Mouse (Mus musculus) E14TG2a.4 (cell line): ENCODE data around the gene Eps8l1.

ENCODE experiments used
- H3K27me3 ChIP-seq: 2 replicates; pipeline ENCODE4 v1.6.1; 2014; ENCODE audit warnings: low read length, control low read depth; ENCODE audit not compliant: insufficient read depth
- H3K36me3 ChIP-seq: 2 replicates; pipeline ENCODE4 v1.6.1; 2014; ENCODE audit warnings: low read length, control low read depth; ENCODE audit not compliant: insufficient read depth
- H3K4me1 ChIP-seq: replicated peaks from 2 replicates; pipeline ENCODE4 v1.6.1; 2014; ENCODE audit warnings: low read depth, low read length, control low read depth
- H3K4me3 ChIP-seq: replicated peaks from 2 replicates; pipeline ENCODE4 v1.5.1; 2014; ENCODE audit warnings: mild to moderate bottlenecking, low read length
- H3K9me3 ChIP-seq: 2 replicates; pipeline ENCODE4 v1.6.1; 2014; ENCODE audit warnings: low read length, control low read depth
- CTCF ChIP-seq: conservative IDR thresholded peaks from 2 replicates; pipeline ENCODE4 v1.5.1; 2014; ENCODE audit warnings: low read length
- NANOG ChIP-seq: IDR thresholded peaks from 2 replicates; pipeline ENCODE4 v1.6.1; 2014; ENCODE audit warnings: borderline replicate concordance, low read length, mixed read lengths
- POU5F1 ChIP-seq: IDR thresholded peaks from 2 replicates; pipeline ENCODE4 v1.6.1; 2014; ENCODE audit warnings: low read length, borderline replicate concordance

Eps8l1 gene

DNA sequence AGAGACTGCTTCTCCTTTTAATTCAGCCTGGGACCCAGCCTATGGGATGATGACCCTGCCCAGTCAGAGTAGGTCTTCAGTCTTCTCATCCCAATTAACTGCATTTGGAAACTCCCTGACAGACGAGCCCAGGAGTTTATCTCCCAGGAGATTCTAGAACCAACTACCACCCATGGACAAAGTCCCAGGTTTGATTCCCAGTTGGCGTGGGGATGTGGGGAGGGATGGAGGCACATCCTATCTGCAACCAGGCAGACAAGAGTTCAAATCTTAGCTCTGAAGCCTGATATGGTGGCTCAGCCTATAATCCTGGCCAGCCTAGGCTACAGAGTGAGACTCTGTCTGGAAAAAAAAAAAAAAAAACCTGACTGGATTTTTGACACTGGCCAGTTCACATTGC lies 22.8 kb upstream of the Eps8l1 start:
- no peaks in the 10 kb centered on the region for H3K27me3 ChIP-seq
- peaks cover 94% of the 10 kb centered on the region for H3K36me3 ChIP-seq
- H3K4me1 ChIP-seq, result peaks cover 20% of the 10 kb centered on the region
- no peak overlapping the region for H3K4me3 ChIP-seq
- no peaks in the 10 kb centered on the region; the same call in 1 of the 2 replicates for H3K9me3 ChIP-seq
- TF ChIP-seq POU5F1 (no peak), CTCF (no peak), NANOG (no peak)

- TF ChIP-seq POU5F1, result no peak
- TF ChIP-seq CTCF, result no peak
- no peak for TF ChIP-seq NANOG
- peaks cover 38% of the 10 kb centered on the region for H3K4me1 ChIP-seq
- no peak overlapping the region for H3K4me3 ChIP-seq
- peaks cover 85% of the 10 kb centered on the region for H3K36me3 ChIP-seq
- no peaks in the 10 kb centered on the region for H3K9me3 ChIP-seq
- no peaks in the 10 kb centered on the region for H3K27me3 ChIP-seq
These were observed 19.9 kb upstream of the Eps8l1 start for GRCm38 (mm10) chr7:4440549-4440948.

DNA sequence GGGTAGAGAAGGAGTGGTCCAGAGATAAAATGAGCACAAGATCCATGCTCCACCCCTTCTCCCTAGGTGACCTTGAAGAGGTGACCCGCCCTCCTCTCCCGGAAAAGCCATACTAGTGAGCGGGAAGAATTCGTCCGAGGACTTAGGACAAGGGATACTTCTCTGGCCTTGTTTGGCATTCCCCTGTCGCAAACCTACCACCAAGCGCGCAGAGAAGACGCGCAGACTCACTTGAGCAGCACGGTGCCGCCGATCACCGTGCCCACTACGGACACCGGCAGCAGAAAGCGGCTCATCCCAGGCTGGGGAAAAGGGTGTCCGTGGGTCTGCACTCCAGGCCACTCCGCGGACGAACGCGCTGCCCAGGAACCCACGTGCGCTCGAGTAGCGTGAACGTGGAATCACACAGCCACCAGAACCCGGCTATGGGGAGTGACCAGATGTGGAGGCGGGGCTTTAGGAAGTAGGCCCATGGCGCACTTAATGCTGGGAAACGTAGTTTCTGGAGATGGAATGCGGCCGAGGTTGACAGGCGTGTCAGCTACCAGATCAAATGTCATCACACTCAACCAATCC lies 15.2 kb upstream of the Eps8l1 start, which contains the start of gene Rdh13:
Rdh13 (minus strand) TSS at position 434 of the 576 bp plus-strand sequence.
- TF ChIP-seq CTCF (no peak), POU5F1 (no peak), NANOG (no peak)
- peak within 1 kb of the TSS; percentile 94 for H3K4me3 ChIP-seq
- H3K4me1 ChIP-seq, result peaks cover 47% of the 10 kb centered on the region
- H3K27me3 ChIP-seq, result no peaks in the 10 kb centered on the region
- peaks cover 43% of the 10 kb centered on the region for H3K36me3 ChIP-seq
- no peaks in the 10 kb centered on the region for H3K9me3 ChIP-seq

DNA sequence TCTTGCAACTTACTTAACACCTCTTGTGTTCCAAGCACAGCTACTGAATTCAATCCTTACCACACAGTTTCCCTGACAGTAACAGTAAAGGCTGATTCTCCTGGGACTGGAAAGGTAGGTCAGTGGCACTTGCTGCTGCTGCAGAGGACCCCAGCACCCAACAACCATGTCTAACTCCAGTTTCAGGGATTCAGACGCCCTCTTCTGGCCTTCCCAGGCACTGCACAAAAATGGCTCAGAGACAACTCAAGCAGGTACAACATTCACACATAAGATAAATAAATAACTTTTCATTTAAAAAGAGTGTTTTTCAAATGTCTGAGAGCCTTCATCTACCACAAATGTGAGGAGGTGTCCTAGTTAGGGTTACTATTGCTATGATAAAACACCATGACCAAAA lies 13.3 kb upstream of the Eps8l1 start:
- Histone ChIP-seq H3K4me1 (peaks cover 34% of the 10 kb centered on the region), H3K27me3 (no peaks in the 10 kb centered on the region), H3K9me3 (no peaks in the 10 kb centered on the region), H3K36me3 (peaks cover 25% of the 10 kb centered on the region), H3K4me3 (no peak overlapping the region)
- TF ChIP-seq CTCF (peak; percentile 68), NANOG (no peak), POU5F1 (no peak)

DNA sequence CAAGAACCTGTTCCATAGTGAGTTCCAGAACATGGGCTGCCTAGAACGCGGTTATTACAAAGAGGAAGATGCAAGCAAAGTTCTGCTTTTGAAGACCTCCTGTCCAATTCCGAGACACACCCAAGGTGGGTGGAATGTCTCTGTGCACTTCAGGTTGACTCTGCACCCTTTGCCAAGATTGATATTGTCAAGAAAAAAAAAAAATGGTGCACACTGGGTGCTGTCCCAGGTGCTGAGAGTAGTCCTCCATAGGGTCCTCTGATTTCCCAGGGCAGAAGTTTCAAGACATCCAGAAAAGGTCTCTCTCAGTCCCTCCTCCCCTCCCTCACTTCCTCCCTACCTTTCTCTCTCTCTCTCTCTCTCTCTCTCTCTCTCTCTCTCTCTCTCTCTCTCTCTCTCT lies 12.0 kb upstream of the Eps8l1 start:
- Histone ChIP-seq H3K9me3 (no peaks in the 10 kb centered on the region), H3K4me1 (peaks cover 30% of the 10 kb centered on the region), H3K4me3 (no peak overlapping the region), H3K36me3 (peaks cover 12% of the 10 kb centered on the region), H3K27me3 (no peaks in the 10 kb centered on the region)
- no peak for TF ChIP-seq POU5F1
- TF ChIP-seq NANOG, result no peak
- no peak for TF ChIP-seq CTCF

- Histone ChIP-seq H3K27me3 (no peaks in the 10 kb centered on the region), H3K4me3 (no peak overlapping the region), H3K4me1 (peaks cover 31% of the 10 kb centered on the region), H3K36me3 (peaks cover 4% of the 10 kb centered on the region), H3K9me3 (no peaks in the 10 kb centered on the region)
- no peak for TF ChIP-seq POU5F1
- no peak for TF ChIP-seq CTCF
- no peak for TF ChIP-seq NANOG
These were observed 11.3 kb upstream of the Eps8l1 start for GRCm38 (mm10) chr7:4449211-4449610.

GRCm38 (mm10) chr7:4452644-4453043 lies 7.8 kb upstream of the Eps8l1 start:
- Histone ChIP-seq H3K36me3 (no peaks in the 10 kb centered on the region), H3K27me3 (no peaks in the 10 kb centered on the region), H3K4me3 (no peak overlapping the region; the same call in 1 of the 2 replicates), H3K9me3 (no peaks in the 10 kb centered on the region), H3K4me1 (peaks cover 20% of the 10 kb centered on the region)
- no peak for TF ChIP-seq NANOG
- TF ChIP-seq POU5F1, result no peak
- TF ChIP-seq CTCF, result no peak

DNA sequence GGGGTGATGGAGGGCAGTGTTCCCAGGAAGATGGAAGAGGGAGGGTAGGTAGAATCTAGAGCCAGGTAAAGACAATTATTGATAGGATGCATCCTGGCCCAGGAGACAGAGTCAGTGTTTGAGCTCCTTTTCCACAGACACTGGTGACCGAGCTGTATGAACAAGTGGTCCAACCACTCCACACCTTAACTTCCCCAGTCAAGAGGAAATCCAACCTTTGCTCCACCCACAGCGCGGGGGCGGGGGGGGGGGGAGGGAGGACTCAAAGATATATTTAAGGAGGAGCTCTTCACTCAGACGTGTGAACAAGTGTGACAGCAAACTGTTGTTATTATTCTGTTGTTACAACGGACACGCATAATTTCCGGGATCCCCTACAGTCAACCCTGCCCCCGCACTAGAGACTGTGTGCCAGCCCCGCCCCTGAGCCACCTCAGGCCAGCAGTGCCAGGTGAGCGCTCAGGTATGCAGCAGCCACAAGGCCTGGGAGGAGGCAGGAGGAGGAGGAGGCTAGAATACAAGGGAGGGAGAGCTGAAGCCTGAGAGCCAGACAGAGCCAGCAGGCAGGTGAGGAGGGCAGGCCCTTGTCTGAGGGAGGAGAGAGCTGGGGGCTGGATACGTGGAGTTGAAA lies 3.8 kb downstream of the Eps8l1 start:
- H3K4me3 ChIP-seq, result peak overlapping the region; percentile 24; the same call in 1 of the 2 replicates
- TF ChIP-seq POU5F1, result no peak
- no peak for TF ChIP-seq NANOG
- no peak for TF ChIP-seq CTCF

More for the DNA sequence above, 3.8 kb downstream of the Eps8l1 start:
- Histone ChIP-seq H3K4me1 (peaks cover 19% of the 10 kb centered on the region), H3K9me3 (no peaks in the 10 kb centered on the region), H3K36me3 (no peaks in the 10 kb centered on the region), H3K27me3 (peaks cover 20% of the 10 kb centered on the region)
